Comparison of ENCODE assay signal across 19 mouse cellular contexts in genomic region chr12:106841996-106842395, GRCm38 (mm10).
DNase-seq lines count a peak whose midpoint lies in the region; ATAC-seq lines count a peak whose summit lies in the region.
"Had no signal": no experiment of that assay in that cellular context is flagged by ENCODE, and none has a peak within 500 bp of the region (broad histone marks: within the 10 kb centered on the region; RNA-seq: fewer than 3 reads in every experiment).

No protein-coding gene starts in this region.

- H3K4me1 ChIP-seq in midbrain, embryonic 10.5 days, result peaks cover 37% of the 10 kb centered on the region
- peaks cover 25% of the 10 kb centered on the region for H3K4me1 ChIP-seq in midbrain, embryonic 15.5 days
- peaks cover 7% of the 10 kb centered on the region; the same call in 1 of the 2 replicates for H3K4me1 ChIP-seq in embryonic facial prominence, embryonic 14.5 days (ENCODE audit: control insufficient read depth, insufficient read depth, low read length)
- H3K4me1 ChIP-seq in hindbrain, embryonic 15.5 days (replicated peaks), result peaks cover 26% of the 10 kb centered on the region
- H3K4me1 ChIP-seq: liver, embryonic 15.5 days; stomach, embryonic 15.5 days had no signal

- peaks cover 26% of the 10 kb centered on the region for H3K27me3 ChIP-seq in midbrain, embryonic 10.5 days (ENCODE audit: low read depth, poor library complexity, severe bottlenecking)
- H3K27me3 ChIP-seq in midbrain, embryonic 15.5 days (replicated peaks), result no peaks in the 10 kb centered on the region
- no peaks in the 10 kb centered on the region for H3K27me3 ChIP-seq in embryonic facial prominence, embryonic 14.5 days (replicated peaks; ENCODE audit: control insufficient read depth, insufficient read depth, low read length)
- no peaks in the 10 kb centered on the region for H3K27me3 ChIP-seq in hindbrain, embryonic 15.5 days
- H3K27me3 ChIP-seq: liver, embryonic 15.5 days; Patski; stomach, embryonic 15.5 days had no signal

- DNase-seq in midbrain, embryonic 10.5 days (ENCODE audit: low spot score), result no peak
- DNase-seq in embryonic facial prominence, embryonic 14.5 days (ENCODE audit: low spot score), result peak; percentile 63
- DNase-seq in layer of hippocampus, adult 9-11 months, result peak; percentile 48
- DNase-seq in adrenal gland, adult (ENCODE audit: inconsistent age in 2 of 2, low spot score in 1 of 2), result no peak
- DNase-seq in gastrocnemius, postnatal 36 days, result no peak
- no peak for DNase-seq in cerebellum, adult 11-12 months
- DNase-seq: adrenal gland, adult 8-10 months; heart, postnatal 4 days; kidney, postnatal 25 days; right cerebral cortex, postnatal 4 days; thymus, postnatal 25 days had no signal

- no peak overlapping the region for H3K9ac ChIP-seq in midbrain, embryonic 15.5 days
- no peak overlapping the region for H3K9ac ChIP-seq in embryonic facial prominence, embryonic 14.5 days (ENCODE audit: low read depth, low read length)
- no peak overlapping the region for H3K9ac ChIP-seq in hindbrain, embryonic 15.5 days
- H3K9ac ChIP-seq: liver, embryonic 15.5 days; stomach, embryonic 15.5 days had no signal

- no peak for ATAC-seq in midbrain, embryonic 15.5 days (replicated peaks)
- peak; percentile 67 for ATAC-seq in embryonic facial prominence, embryonic 14.5 days (ENCODE audit: low read depth)
- ATAC-seq in hindbrain, embryonic 15.5 days (ENCODE audit: low FRiP score, low read depth), result peak; percentile 15; the same call in 1 of the 2 replicates
- ATAC-seq: Patski had no signal

- intact Hi-C loops in gastrocnemius, postnatal 36 days (cut with DNase I), result no loop called here

- H3K4me2 ChIP-seq in midbrain, embryonic 15.5 days, result no peak overlapping the region
- H3K4me2 ChIP-seq in embryonic facial prominence, embryonic 14.5 days (ENCODE audit: low read depth, low read length), result no peak overlapping the region
- H3K4me2 ChIP-seq in hindbrain, embryonic 15.5 days, result no peak overlapping the region
- H3K4me2 ChIP-seq: heart, embryonic 11.5 days; liver, embryonic 15.5 days; stomach, embryonic 15.5 days had no signal

- peak overlapping the region; percentile 52 for H3K27ac ChIP-seq in midbrain, embryonic 10.5 days (replicated peaks)
- no peak overlapping the region for H3K27ac ChIP-seq in midbrain, embryonic 15.5 days
- no peak overlapping the region for H3K27ac ChIP-seq in embryonic facial prominence, embryonic 14.5 days (replicated peaks; ENCODE audit: low read depth, low read length)
- no peak overlapping the region for H3K27ac ChIP-seq in hindbrain, embryonic 15.5 days (replicated peaks)
- H3K27ac ChIP-seq: limb, embryonic 10.5 days; liver, embryonic 15.5 days; macrophage; stomach, embryonic 15.5 days had no signal

- no peak overlapping the region for H3K4me3 ChIP-seq in midbrain, embryonic 10.5 days
- H3K4me3 ChIP-seq in midbrain, embryonic 15.5 days, result no peak overlapping the region
- no peak overlapping the region for H3K4me3 ChIP-seq in embryonic facial prominence, embryonic 14.5 days (ENCODE audit: low read depth, low read length)
- no peak overlapping the region for H3K4me3 ChIP-seq in hindbrain, embryonic 15.5 days
- H3K4me3 ChIP-seq: limb, embryonic 10.5 days; liver, embryonic 15.5 days; stomach, embryonic 15.5 days had no signal

- no peaks in the 10 kb centered on the region for H3K9me3 ChIP-seq in midbrain, embryonic 10.5 days (replicated peaks)
- no peaks in the 10 kb centered on the region for H3K9me3 ChIP-seq in midbrain, embryonic 15.5 days
- H3K9me3 ChIP-seq in embryonic facial prominence, embryonic 14.5 days (ENCODE audit: control insufficient read depth, low read length), result no peaks in the 10 kb centered on the region
- H3K9me3 ChIP-seq in hindbrain, embryonic 15.5 days, result no peaks in the 10 kb centered on the region
- H3K9me3 ChIP-seq: limb, embryonic 10.5 days; liver, embryonic 15.5 days; stomach, embryonic 15.5 days had no signal

- H3K36me3 ChIP-seq in midbrain, embryonic 10.5 days, result no peaks in the 10 kb centered on the region
- H3K36me3 ChIP-seq in midbrain, embryonic 15.5 days (replicated peaks), result no peaks in the 10 kb centered on the region
- H3K36me3 ChIP-seq in embryonic facial prominence, embryonic 14.5 days (ENCODE audit: control insufficient read depth, insufficient read depth, low read length), result no peaks in the 10 kb centered on the region
- no peaks in the 10 kb centered on the region for H3K36me3 ChIP-seq in hindbrain, embryonic 15.5 days
- H3K36me3 ChIP-seq: limb, embryonic 10.5 days; liver, embryonic 15.5 days; stomach, embryonic 15.5 days had no signal

- WGBS in midbrain, embryonic 10.5 days, result 74% methylated on average over 8 of the region's 8 CpGs
- 57% methylated on average over 8 of the region's 8 CpGs for WGBS in midbrain, embryonic 15.5 days
- 64% methylated on average over 8 of the region's 8 CpGs for WGBS in embryonic facial prominence, embryonic 14.5 days
- WGBS in hindbrain, embryonic 15.5 days, result 40% methylated on average over 8 of the region's 8 CpGs

Comparison
In these comparisons a context has a peak if more than half of its experiments do, and no peak if none do; other contexts are left out.
1. DNase-seq: peak in embryonic facial prominence, embryonic 14.5 days (single experiment) and layer of hippocampus, adult 9-11 months (single experiment); none in midbrain, embryonic 10.5 days (single experiment), adrenal gland, adult (0 of 2), gastrocnemius, postnatal 36 days (0 of 2) and cerebellum, adult 11-12 months (single experiment).